21 mouse cellular contexts compared by ENCODE assay signal in genomic region chr6:94740117-94740729, GRCm38 (mm10). TPM values are rescaled to one million over a fixed set of nuclear protein-coding genes. Genes with fewer than 3 reads are reported as not detected.
DNase-seq lines count a peak whose midpoint lies in the region; ATAC-seq and TF ChIP-seq lines count a peak whose summit lies in the region.
"Had no signal": no experiment of that assay in that cellular context is flagged by ENCODE, and none has a peak within 500 bp of the region (broad histone marks: within the 10 kb centered on the region; RNA-seq: fewer than 3 reads in every experiment).

No protein-coding gene starts in this region.

- 0 out of 2 replicates have a peak, but pooled peaks cover 6% of the 10 kb centered on the region for H3K4me1 ChIP-seq in midbrain, embryonic 10.5 days
- H3K4me1 ChIP-seq in midbrain, embryonic 16.5 days (ENCODE audit: control insufficient read depth, insufficient read depth, low read length) = no peaks in the 10 kb centered on the region
- peaks cover 5% of the 10 kb centered on the region for H3K4me1 ChIP-seq in heart, embryonic 16.5 days (ENCODE audit: control insufficient read depth, insufficient read depth, low read length)
- H3K4me1 ChIP-seq in stomach, postnatal 0 days (replicated peaks; ENCODE audit: control insufficient read depth, insufficient read depth) = no peaks in the 10 kb centered on the region
- H3K4me1 ChIP-seq in forebrain, embryonic 13.5 days = no peaks in the 10 kb centered on the region
- H3K4me1 ChIP-seq: embryonic facial prominence, embryonic 13.5 days; hindbrain, embryonic 12.5 days; limb, embryonic 12.5 days; liver, embryonic 13.5 days had no signal

- H3K9ac ChIP-seq in midbrain, embryonic 16.5 days (ENCODE audit: low read depth, low read length) = no peak overlapping the region
- H3K9ac ChIP-seq in heart, embryonic 16.5 days (ENCODE audit: low read length) = 0 out of 2 replicates have a peak overlapping the region, but pooled peaks have one; percentile 22
- H3K9ac ChIP-seq in stomach, postnatal 0 days (ENCODE audit: low read length) = no peak overlapping the region
- no peak overlapping the region for H3K9ac ChIP-seq in forebrain, embryonic 13.5 days
- H3K9ac ChIP-seq: embryonic facial prominence, embryonic 13.5 days; heart, embryonic 13.5 days; hindbrain, embryonic 12.5 days; limb, embryonic 12.5 days; liver, embryonic 13.5 days had no signal

- no peak overlapping the region for H3K4me3 ChIP-seq in midbrain, embryonic 10.5 days
- H3K4me3 ChIP-seq in midbrain, embryonic 16.5 days (ENCODE audit: low read depth, low read length) = no peak overlapping the region
- no peak overlapping the region for H3K4me3 ChIP-seq in heart, embryonic 16.5 days (ENCODE audit: low read length)
- no peak overlapping the region for H3K4me3 ChIP-seq in stomach, postnatal 0 days (ENCODE audit: low read depth, low read length)
- H3K4me3 ChIP-seq in forebrain, embryonic 13.5 days = no peak overlapping the region
- H3K4me3 ChIP-seq: embryonic facial prominence, embryonic 13.5 days; heart, embryonic 13.5 days; hindbrain, embryonic 12.5 days; layer of hippocampus, adult 2 months; limb, embryonic 12.5 days; liver, embryonic 13.5 days had no signal

- H3K9me3 ChIP-seq in midbrain, embryonic 10.5 days (replicated peaks) = no peaks in the 10 kb centered on the region
- H3K9me3 ChIP-seq in midbrain, embryonic 16.5 days (replicated peaks; ENCODE audit: control insufficient read depth, low read length, poor library complexity, severe bottlenecking) = no peaks in the 10 kb centered on the region
- no peaks in the 10 kb centered on the region for H3K9me3 ChIP-seq in heart, embryonic 16.5 days (replicated peaks; ENCODE audit: control insufficient read depth, low read length)
- no peaks in the 10 kb centered on the region for H3K9me3 ChIP-seq in stomach, postnatal 0 days (ENCODE audit: control insufficient read depth, low read length)
- H3K9me3 ChIP-seq in forebrain, embryonic 13.5 days (replicated peaks) = no peaks in the 10 kb centered on the region
- H3K9me3 ChIP-seq: embryonic facial prominence, embryonic 13.5 days; G1E; heart, embryonic 13.5 days; hindbrain, embryonic 12.5 days; limb, embryonic 12.5 days; liver, embryonic 13.5 days had no signal

- TF ChIP-seq CTCF in stomach, postnatal 0 days (IDR thresholded peaks at IDR 0.05; ENCODE audit: low read depth) = 0 out of 2 replicates have a peak, but pooled peaks have one; percentile 2

- 0 out of 2 replicates have a peak overlapping the region, but pooled peaks have one; percentile 13 for H3K27ac ChIP-seq in midbrain, embryonic 10.5 days (replicated peaks)
- no peak overlapping the region for H3K27ac ChIP-seq in midbrain, embryonic 16.5 days (ENCODE audit: low read length)
- H3K27ac ChIP-seq in heart, embryonic 16.5 days (ENCODE audit: low read length) = peak overlapping the region; percentile 16; the same call in 1 of the 2 replicates
- H3K27ac ChIP-seq in stomach, postnatal 0 days (replicated peaks) = peak overlapping the region; percentile 56
- no peak overlapping the region for H3K27ac ChIP-seq in forebrain, embryonic 13.5 days
- H3K27ac ChIP-seq: embryonic facial prominence, embryonic 13.5 days; heart, embryonic 13.5 days; hindbrain, embryonic 12.5 days; kidney, postnatal 0 days; layer of hippocampus, adult 2 months; limb, embryonic 12.5 days; liver, embryonic 13.5 days had no signal

- peak; percentile 55 to 67 for DNase-seq in adrenal gland, adult (ENCODE audit: inconsistent age in 2 of 2, low spot score in 1 of 2)
- no peak for DNase-seq in adrenal gland, adult 18-20 months (ENCODE audit: low spot score in 2 of 2)
- no peak for DNase-seq in midbrain, embryonic 10.5 days (ENCODE audit: low spot score)
- DNase-seq in stomach, postnatal 0 days (ENCODE audit: low spot score) = peak; percentile 29
- DNase-seq in thymus, postnatal 25 days = no peak
- DNase-seq: cerebellum, adult 9-10 months; kidney, adult 11 months; liver, embryonic 13.5 days; midbrain, embryonic 14.5 days; right cerebral cortex, postnatal 25 days had no signal

- H3K4me2 ChIP-seq in midbrain, embryonic 16.5 days (ENCODE audit: low read length) = no peak overlapping the region
- no peak overlapping the region for H3K4me2 ChIP-seq in heart, embryonic 16.5 days (ENCODE audit: low read depth, low read length)
- H3K4me2 ChIP-seq in stomach, postnatal 0 days (replicated peaks; ENCODE audit: low read depth) = peak overlapping the region; percentile 20
- no peak overlapping the region for H3K4me2 ChIP-seq in forebrain, embryonic 13.5 days
- H3K4me2 ChIP-seq: embryonic facial prominence, embryonic 13.5 days; heart, embryonic 13.5 days; hindbrain, embryonic 12.5 days; limb, embryonic 12.5 days; liver, embryonic 13.5 days had no signal

- ATAC-seq in midbrain, embryonic 16.5 days = no peak
- ATAC-seq in heart, embryonic 16.5 days (replicated peaks; ENCODE audit: extremely low read depth, insufficient read depth, low FRiP score) = no peak
- no peak for ATAC-seq in stomach, postnatal 0 days (ENCODE audit: low FRiP score, low TSS enrichment)
- no peak for ATAC-seq in forebrain, embryonic 13.5 days
- ATAC-seq: CD4-positive, CD25-positive, alpha-beta regulatory T cell, adult 4 months had no signal

- H3K27me3 ChIP-seq in midbrain, embryonic 10.5 days (ENCODE audit: low read depth, poor library complexity, severe bottlenecking) = no peaks in the 10 kb centered on the region
- H3K27me3 ChIP-seq in midbrain, embryonic 16.5 days (ENCODE audit: control insufficient read depth, insufficient read depth, low read depth, low read length) = no peaks in the 10 kb centered on the region
- H3K27me3 ChIP-seq in heart, embryonic 16.5 days (ENCODE audit: control insufficient read depth, insufficient read depth, low read length) = no peaks in the 10 kb centered on the region
- H3K27me3 ChIP-seq in stomach, postnatal 0 days (ENCODE audit: control insufficient read depth, insufficient read depth, low read length) = no peaks in the 10 kb centered on the region
- H3K27me3 ChIP-seq in forebrain, embryonic 13.5 days = no peaks in the 10 kb centered on the region
- H3K27me3 ChIP-seq: embryonic facial prominence, embryonic 13.5 days; heart, embryonic 13.5 days; hindbrain, embryonic 12.5 days; limb, embryonic 12.5 days; liver, embryonic 13.5 days had no signal

- TF ChIP-seq EP300 in stomach, postnatal 0 days (optimal IDR thresholded peaks at IDR 0.05) = no peak

- H3K36me3 ChIP-seq in midbrain, embryonic 10.5 days = no peaks in the 10 kb centered on the region
- no peaks in the 10 kb centered on the region for H3K36me3 ChIP-seq in midbrain, embryonic 16.5 days (ENCODE audit: control insufficient read depth, insufficient read depth, low read length)
- H3K36me3 ChIP-seq in heart, embryonic 16.5 days (ENCODE audit: control insufficient read depth, insufficient read depth) = no peaks in the 10 kb centered on the region
- H3K36me3 ChIP-seq in stomach, postnatal 0 days (ENCODE audit: control insufficient read depth, insufficient read depth, low read length) = no peaks in the 10 kb centered on the region
- no peaks in the 10 kb centered on the region for H3K36me3 ChIP-seq in forebrain, embryonic 13.5 days (ENCODE audit: poor library complexity, severe bottlenecking)
- H3K36me3 ChIP-seq: embryonic facial prominence, embryonic 13.5 days; G1E; heart, embryonic 13.5 days; hindbrain, embryonic 12.5 days; limb, embryonic 12.5 days; liver, embryonic 13.5 days had no signal

- 89% methylated on average over 14 of the region's 14 CpGs for WGBS in midbrain, embryonic 10.5 days
- WGBS in midbrain, embryonic 16.5 days = 88% methylated on average over 14 of the region's 14 CpGs
- WGBS in heart, embryonic 16.5 days = 58% methylated on average over 14 of the region's 14 CpGs
- 28% methylated on average over 14 of the region's 14 CpGs for WGBS in stomach, postnatal 0 days
- WGBS in forebrain, embryonic 13.5 days = 88% methylated on average over 14 of the region's 14 CpGs

RNA-seq across cellular contexts. Expression of gene Lrig1, which starts 40.3 kb away (rescaled TPM):
- total RNA-seq in adrenal gland, adult 18-20 months (2021) = 10 to 100 TPM in 1 of 2 experiments, 1 to 10 TPM in 1; 9.6 to 14.1 TPM
- polyA plus RNA-seq in midbrain, embryonic 10.5 days (2016; fragmentation: Nextera tagmentation; extraction: Ambion mirVana) = 13.4 and 13.9 TPM in 2 replicates
- polyA plus RNA-seq in midbrain, embryonic 16.5 days (2015; fragmentation: Nextera tagmentation; extraction: Ambion mirVana) = 8.6 and 14.2 TPM in 2 replicates
- 7.7 and 8.9 TPM in 2 replicates for polyA plus RNA-seq in heart, embryonic 16.5 days (2015; fragmentation: Nextera tagmentation; extraction: Ambion mirVana)
- polyA plus RNA-seq in stomach, postnatal 0 days (2015; fragmentation: Nextera tagmentation; extraction: Ambion mirVana) = 15.2 and 19.6 TPM in 2 replicates
- polyA plus RNA-seq in forebrain, embryonic 13.5 days (2015; fragmentation: Nextera tagmentation; extraction: Ambion mirVana) = 6.4 and 7.6 TPM in 2 replicates

Comparison
In these comparisons a context has a peak if more than half of its experiments do, and no peak if none do; other contexts are left out.
1. DNase-seq: peak in adrenal gland, adult (2 of 2) and stomach, postnatal 0 days (single experiment); none in adrenal gland, adult 18-20 months (0 of 2), midbrain, embryonic 10.5 days (single experiment) and thymus, postnatal 25 days (single experiment).
2. H3K27ac ChIP-seq: peak in midbrain, embryonic 10.5 days (single experiment), heart, embryonic 16.5 days (single experiment) and stomach, postnatal 0 days (single experiment); none in midbrain, embryonic 16.5 days (single experiment) and forebrain, embryonic 13.5 days (single experiment).